Mouse (Mus musculus): ENCODE data around the gene Gm45711. TPM values are rescaled to one million over a fixed set of nuclear protein-coding genes. Genes with fewer than 3 reads are reported as not detected.

Gene Gm45711
- total RNA-seq, 1 experiment from 2014 or later = not detected

GRCm38 (mm10) chr8:104242038-104242644 is 67.7 kb downstream of the Gm45711 start:
- no peak for DNase-seq

DNA sequence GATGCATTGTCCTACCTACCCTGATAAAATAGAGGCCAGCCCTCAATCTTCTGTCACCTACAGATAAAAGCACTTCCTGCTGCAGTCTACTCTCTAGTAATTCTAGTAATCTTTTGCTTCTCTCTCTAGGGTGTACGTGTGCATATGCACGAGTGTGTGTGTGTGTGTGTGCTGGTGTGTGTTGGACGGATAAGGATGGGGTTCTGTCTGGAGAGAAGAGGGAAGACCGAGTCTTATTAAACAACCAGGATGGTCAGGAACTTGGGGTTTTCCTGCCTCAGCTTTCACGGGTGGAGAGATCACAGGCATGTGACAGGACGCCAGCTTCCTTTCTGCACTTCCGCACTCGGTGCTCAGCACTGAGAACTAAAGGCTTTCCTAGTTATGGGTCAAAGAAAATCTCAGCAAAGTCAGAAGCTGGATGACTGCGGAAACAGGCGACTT is 70.4 kb downstream of the Gm45711 start:
- no peak for DNase-seq

DNA sequence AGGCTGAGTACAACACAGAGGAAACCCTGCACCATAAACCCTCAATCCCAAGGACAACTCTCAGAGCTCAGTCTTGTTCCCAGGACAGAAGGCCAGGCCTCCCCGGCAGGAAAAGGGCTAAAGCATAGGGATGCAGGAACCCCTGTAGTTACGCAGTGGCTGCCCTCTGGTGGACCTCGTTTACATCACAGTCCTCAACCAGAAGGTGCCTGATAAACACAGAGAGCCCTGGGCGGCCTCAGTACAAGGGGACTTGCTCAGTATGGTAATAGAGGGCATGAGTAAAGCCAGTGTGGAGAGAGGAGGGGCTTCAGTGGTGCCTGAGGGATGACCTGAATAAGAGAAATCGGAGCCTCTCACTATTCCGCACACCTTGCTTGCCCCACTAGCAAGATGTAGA is 75.3 kb downstream of the Gm45711 start:
- DNase-seq = peak; percentile 13

- no peak for DNase-seq
Observed at GRCm38 (mm10) chr8:104232919-104233318, 77.0 kb downstream of the Gm45711 start.

- no peak for DNase-seq
Observed at GRCm38 (mm10) chr8:104232039-104232438, 77.8 kb downstream of the Gm45711 start.

Other genes starting within 250 kb of the Gm45711 start
- 50.0 and 59.8 TPM in 2 replicates for gene Cdh5, start 208.5 kb downstream of the Gm45711 start, total RNA-seq (2021)
- 3.7 and 9.3 TPM in 2 replicates for gene Bean1, start 139.6 kb downstream of the Gm45711 start, total RNA-seq (2021)
- gene Tk2, start 61.5 kb downstream of the Gm45711 start, total RNA-seq (2021) = 52.3 and 78.8 TPM in 2 replicates
- 81.7 and 94.0 TPM in 2 replicates for gene Cklf, start 59.2 kb downstream of the Gm45711 start, total RNA-seq (2021)
- gene Cmtm2a, start 16.9 kb downstream of the Gm45711 start, total RNA-seq (2021) = 0.97 and 3.6 TPM in 2 replicates
- gene Cmtm1, start 64 bp upstream of the Gm45711 start, total RNA-seq (2021) = 0.52 and 1.0 TPM in 2 replicates
- not detected in 2 replicates for gene Gm11020, start 11.5 kb upstream of the Gm45711 start, total RNA-seq (2021)
- gene Cmtm2b, start 12.1 kb upstream of the Gm45711 start, total RNA-seq (2021) = not detected in 2 replicates
- gene Cmtm3, start 29.3 kb upstream of the Gm45711 start, total RNA-seq (2021) = 73.6 and 85.9 TPM in 2 replicates
- 44.4 and 46.0 TPM in 2 replicates for gene Cmtm4, start 85.7 kb upstream of the Gm45711 start, total RNA-seq (2021)
- gene Dync1li2, start 133.0 kb upstream of the Gm45711 start, total RNA-seq (2021) = 138 and 198 TPM in 2 replicates
- not detected in 2 replicates for gene Terb1, start 199.8 kb upstream of the Gm45711 start, total RNA-seq (2021)
- 39.4 and 43.1 TPM in 2 replicates for gene Nae1, start 224.6 kb upstream of the Gm45711 start, total RNA-seq (2021)
- gene Car7, start 224.6 kb upstream of the Gm45711 start, total RNA-seq (2021) = 2.3 and 2.6 TPM in 2 replicates